Mouse (Mus musculus): ENCODE measurements around the gene Nudt13.

Nudt13 gene

DNA sequence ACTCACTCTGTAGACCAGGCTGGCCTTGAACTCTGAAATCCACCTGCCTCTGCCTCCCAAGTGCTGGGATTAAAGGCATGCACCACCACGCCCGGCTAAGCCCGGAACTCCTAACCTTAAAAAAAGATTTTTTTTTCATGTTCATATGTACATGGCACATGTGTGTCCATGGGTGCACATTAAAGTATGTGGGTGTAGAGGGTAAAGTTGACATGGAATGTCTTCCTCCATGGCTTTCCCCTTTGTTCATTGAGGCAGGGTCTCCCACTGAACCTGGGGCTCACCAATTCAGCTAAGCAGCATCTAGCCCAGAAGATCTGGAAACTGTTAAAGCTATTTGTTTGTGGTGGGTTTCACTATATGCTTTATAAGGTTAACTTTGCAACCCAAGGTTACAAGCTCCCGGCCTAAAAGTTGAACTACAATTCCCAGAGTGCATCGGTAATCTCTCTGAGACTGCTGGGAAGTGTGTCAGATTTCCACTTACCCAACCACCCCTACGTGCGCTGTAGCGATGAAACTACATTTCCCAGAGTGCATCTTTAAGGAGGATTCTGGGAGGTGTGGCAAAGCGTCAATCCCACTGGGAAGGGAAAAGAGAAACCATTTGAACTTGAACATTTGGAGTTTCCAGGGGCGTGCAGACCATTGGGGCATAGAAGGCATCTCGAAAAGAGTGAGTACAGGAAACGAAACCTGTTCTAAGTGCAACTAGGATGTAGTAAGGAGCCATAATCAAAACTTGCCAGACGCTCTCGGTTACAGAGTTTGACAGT, at the start of gene Nudt13:
Gene Nudt13 (plus strand): TSS at position 581 of the 776 bp plus-strand sequence.
- peak; percentile 86 to 95 for DNase-seq

DNA sequence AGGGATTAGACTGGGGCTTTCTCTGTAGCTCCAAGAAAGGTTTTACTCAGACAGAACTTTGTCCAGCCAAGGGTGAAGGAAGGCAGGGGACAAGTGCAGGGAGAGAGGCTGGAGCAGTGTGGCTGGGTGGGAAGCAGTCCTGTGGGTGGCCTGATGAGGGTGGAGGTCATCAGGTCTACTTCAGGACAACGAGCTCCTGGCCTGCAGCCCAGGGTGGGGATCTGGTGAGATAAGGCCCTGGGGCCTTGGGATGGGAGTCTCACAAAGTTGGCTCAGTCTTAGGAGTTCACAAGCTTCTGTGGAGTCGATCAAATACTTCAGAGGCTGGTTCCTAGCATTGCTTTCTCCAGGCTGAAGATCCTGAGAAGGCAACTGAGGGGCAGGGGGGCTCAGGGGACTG, 49.2 kb upstream of the Nudt13 start:
- no peak for DNase-seq

DNA sequence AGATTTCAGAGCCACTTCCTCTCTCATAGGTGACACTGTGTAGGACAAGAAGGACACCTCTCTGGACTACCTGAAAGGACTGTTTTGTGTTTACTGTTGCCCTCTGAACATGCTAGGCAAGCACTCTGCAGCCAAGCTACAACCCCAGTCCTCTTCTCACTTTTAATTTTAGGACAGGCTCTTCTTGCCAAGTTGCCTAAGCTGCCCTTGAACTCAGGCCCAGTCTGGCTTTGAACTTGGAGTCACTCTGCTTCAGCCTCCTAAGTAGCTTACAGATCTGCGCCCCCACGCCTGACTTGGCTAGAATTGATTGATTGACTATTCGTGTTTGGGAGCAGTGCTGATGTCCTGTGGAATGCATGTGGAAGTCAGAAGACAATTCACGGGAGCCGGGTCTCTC, 48.6 kb upstream of the Nudt13 start:
- DNase-seq = no peak

DNA sequence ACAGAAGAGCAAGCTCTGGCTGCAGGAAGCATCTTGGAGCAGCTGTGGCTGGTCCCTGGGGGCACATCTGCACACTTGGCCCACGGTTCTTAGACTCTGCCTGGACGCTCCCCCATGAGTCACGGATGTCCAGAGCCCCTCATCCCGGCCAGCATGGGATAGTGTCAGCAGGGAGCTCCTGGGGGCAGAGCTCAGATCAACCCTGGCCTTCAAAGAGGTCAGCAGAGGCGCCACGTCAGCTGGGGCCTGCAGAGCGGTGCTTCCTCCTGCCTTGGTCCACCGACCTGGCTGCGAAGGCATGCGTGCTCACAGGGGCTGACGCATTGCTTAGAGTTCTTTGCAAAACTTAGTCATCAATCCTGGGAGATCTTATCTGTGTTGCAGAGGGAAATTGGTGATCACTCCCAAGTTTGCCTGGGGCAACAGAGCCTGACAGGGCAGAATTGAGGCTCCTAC, 47.7 kb upstream of the Nudt13 start:
- no peak for DNase-seq

DNA sequence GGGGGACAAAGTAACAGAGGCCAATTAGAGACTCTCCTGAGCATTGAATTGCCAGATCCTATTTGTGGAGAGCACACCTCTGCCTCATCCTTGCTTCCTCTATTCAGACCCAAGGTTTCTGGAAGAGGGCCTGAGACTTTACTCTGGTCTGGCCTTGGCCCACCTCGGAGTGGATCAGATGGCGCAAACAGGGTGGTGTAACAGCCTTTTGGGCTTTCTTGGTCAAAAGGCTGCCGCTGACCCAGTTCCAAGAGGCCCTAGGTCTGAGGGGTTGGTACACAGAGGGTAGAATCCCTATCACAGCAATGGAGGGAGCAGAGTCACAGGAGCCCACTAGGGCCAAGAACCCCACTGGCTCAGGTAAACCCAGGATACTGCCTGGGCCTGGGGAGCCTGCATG, 46.5 kb upstream of the Nudt13 start:
- no peak for DNase-seq

DNA sequence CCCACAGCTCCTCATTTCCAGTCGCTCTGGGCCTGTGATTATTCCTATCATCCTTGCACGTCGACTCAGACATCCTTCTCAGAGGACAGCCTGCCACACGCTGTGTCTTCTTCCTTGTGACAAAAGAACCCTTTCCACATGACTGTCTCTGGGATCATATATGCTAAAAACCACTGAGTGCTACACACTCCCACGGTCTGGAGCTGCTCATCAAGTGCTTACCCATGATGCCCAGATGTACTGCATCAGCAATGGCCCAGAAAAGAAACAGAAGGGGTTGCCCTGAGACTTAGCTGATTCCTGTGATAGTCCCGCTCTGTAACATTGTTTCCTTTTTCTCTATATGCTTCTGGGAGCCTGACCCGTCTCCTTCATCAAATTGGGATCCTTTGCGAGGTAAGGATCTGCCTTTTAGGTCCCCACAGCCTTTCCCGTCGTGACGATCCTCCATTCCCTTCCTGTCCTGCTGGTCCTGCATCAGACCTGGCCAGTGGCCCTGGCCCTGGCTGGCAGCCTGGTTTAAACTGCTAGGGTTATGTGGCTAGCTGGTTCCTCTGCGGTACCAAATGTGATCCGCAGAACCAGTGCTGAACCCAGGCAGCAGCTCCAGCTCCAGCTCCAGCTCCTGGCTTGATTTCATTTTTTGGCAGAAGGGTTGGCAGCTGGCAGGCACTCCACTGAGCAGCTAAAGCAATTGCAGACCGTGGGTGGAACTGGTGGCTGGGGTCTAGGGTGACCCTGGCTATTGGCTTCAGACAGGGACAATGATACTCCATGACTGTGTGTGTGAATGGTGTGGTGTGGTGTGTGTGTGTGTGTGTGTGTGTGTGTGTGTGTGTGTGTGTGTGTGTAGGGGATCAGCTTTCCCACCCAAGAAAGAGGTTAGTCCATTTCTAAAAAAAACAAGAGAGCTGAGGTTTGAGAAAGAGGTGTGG, 44.0 kb upstream of the Nudt13 start:
- DNase-seq = no peak

DNA sequence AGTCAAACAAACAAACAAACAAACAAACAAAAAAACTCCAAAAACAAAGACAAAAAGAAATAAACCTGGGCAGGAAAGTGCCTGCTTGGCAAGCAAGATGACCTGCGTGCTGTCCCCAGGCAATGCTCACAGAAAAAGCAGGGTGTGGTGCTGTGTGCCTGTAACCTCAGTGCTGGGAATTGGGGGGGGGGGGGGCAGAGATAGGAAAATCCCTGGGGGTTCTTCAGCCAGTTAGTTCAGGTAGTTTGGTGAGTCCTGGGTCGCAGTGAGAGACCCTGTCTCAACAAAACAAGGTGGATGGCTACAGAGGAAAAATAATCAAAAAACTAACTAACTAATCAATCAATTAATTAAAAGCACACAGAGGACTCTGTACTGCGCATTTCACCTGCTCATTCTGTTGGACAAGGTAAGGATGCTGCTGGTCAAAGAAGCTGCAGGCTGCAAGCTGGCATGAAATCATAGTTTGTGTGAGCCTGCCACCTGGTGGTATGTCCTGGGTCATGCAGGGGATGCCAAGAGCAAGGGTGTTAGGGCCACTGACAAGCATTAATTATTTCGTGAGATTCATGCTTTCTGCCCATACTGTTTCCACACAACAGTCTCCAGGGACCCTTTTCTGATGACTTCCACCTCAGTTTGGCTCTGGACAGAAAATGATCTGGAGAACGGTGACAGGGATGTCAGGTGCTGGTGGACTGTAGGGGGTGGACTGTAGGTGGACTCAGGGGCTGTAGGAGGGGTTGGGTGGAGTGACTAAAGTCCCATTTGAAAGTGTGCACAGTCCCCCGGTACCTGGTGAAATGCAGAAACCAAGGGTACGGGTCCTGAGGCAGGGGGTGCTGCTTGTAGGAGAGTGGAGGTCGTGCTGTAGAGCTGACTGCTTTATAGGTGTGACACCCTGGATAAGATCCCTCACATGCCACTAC, 36.0 kb upstream of the Nudt13 start:
- DNase-seq = peak; percentile 79 to 89

DNA sequence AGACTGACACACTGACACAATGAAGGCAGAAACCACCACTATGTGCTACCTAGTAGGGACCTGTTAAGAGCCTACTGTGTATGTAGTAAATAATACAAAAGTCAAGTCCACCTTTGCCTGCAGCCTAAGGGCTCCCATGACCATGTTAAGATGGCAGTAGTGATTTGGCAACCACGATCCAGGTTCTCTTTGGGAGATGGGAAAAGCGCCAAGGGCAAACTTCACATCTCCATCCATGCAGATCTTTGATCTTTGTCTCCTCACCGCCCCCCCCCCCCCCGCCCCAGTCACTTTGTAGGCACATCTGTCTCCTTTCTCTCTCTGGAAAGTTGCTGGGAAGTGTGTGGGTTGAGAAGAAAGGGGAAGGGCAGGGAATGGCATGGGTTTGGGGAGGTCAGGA, 32.2 kb upstream of the Nudt13 start:
- peak; percentile 47 to 51 for DNase-seq

DNA sequence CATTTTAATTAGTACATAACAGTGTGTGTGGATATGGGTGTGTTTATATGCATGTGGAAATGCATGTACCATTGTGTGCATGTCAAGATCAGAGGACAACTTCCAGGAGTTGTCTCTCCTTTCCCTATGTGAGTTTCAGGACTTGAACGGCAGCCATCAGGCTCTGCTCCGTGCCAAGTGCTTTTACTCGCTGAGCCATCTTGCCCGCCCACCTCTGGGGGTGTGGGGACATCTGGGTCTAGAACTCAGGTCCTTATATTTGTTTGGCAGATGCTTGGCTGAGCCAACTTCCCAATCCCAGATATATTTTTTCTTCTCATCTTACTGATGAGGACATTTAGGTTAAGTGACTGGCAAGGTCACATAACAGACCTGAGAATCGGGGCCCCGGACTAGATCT, 26.1 kb upstream of the Nudt13 start:
- DNase-seq = no peak

DNA sequence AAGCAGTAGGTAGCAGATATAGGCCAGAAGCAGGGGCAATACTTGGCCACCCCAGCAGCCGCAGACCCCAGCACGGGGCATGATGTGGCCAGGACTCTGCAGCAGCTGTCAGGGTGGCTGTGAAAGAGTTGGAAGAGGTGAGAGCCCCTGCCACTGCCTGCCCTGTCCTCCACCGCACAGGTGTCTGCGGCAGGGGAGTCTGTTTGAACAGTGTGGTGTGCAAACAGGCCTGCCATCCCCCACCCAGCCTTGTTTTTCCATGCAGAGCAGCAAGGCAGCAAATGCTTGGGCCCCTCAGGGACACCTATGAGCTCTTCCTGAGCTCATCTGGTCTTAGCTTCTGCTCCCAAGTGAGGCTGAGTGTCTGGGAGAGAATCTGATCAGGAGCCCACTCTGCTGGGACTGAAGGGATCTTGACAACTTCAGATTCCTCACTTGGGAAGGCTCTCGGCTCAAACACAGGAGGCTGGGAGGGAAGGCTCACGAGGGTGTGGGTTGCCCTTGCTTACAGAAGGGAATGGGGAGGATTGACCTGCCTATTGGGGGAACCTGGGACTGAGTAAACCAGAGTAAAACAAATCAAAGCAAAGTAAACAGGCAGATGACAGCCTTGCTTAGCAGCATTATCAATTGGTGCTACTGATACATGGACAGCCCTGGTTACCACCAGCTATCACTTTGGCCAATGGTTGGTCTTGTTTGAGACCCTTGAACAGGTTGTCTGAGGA, 25.3 kb upstream of the Nudt13 start, which contains the start of gene Kcnk16:
Gene Kcnk16 (minus strand): TSS at position 118 of the 728 bp plus-strand sequence.
- DNase-seq = no peak

DNA sequence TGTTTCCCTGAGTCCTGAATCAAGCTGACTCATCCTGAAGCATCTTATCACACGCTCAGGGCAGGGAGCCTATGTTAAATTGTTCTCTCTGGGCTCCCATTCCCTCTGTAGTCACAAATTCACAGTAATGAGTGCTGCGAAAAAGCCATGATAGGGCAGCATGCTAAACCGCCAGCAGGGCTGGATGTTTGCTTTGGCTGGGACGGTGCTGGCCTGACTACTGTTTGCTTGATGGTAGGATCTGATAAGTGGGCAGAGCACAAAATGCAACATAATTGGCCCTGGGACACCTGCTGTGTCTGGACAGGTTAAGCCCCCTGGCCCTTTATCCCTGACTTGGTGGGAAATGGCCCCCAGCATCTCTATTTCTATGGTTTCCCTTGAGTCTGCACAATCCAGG, 3.1 kb upstream of the Nudt13 start:
- DNase-seq = no peak

DNA sequence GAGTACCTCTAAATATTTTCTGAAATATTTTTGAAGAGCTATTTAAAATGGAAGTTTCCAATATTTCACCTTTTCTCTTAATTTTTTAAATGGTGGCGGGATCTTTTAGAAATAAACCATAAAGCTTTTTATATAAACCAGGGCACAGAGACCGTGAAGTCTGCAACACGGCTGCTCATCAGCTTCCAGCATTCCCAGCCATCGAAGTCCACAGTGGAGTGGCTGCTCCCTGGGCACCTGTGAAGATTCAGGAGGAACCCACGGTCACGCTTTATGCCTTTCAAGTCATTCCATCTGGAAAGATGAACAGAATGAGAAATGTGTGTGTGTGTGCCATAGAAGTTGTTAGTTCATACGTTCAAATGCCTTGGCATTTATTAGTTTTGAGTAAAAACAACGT, 450 bp downstream of the Nudt13 start:
- no peak for DNase-seq

DNA sequence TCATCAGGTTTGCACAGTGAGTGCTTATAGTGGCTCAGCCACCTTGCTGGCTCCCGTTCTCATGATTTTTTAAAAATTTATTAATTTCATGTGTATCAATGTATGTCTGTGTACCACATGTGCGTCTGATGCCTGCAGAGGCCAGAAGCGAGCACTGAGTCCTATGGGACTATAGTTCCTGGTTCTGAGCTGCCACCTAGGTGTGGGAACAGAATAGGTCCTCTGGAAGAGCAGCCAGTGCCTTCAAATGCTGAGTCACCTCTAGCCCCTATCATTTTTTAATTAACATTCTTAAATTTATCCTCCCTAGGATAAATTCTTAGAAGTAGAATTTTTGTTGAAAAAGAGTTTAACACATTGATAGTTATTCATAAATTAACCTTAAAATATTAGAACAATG, 3.1 kb downstream of the Nudt13 start:
- no peak for DNase-seq

DNA sequence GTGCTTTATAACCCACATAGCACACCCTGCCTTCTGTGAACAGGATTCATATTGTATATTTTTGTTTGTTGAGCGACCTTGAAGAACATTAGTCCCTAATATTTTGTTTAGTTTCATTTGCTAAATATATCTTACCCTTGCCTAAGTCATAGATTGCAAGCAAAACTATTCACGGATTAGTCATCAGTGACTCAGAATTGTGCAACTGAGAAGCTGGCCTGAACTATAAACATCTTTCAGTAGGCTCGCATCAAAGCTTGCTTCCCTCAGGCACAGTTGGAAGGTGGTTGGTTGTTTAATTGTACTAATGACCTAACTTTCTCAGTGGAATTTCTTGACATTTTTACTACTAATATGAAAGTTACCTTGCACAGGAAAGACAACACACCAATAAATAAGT, 3.6 kb downstream of the Nudt13 start:
- DNase-seq = no peak

DNA sequence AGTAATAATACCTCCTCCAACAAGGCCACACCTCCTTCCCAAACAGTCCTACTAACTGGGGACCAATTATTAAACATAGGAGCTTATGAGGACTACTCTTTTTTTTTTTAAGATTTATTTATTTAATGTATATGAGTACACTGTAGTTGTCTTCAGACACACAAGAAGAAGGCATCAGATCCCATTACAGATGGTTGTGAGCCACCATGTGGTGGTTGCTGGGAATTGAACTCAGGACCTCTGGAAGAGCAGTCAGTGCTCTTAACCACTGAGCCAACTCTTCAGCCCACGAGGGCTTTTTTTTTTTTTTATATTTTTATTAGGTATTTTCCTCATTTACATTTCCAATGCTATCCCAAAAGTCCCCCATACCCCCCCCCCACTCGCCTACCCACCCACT, 10.6 kb downstream of the Nudt13 start:
- peak in 1 of 2 experiments; percentile 36 for DNase-seq

DNA sequence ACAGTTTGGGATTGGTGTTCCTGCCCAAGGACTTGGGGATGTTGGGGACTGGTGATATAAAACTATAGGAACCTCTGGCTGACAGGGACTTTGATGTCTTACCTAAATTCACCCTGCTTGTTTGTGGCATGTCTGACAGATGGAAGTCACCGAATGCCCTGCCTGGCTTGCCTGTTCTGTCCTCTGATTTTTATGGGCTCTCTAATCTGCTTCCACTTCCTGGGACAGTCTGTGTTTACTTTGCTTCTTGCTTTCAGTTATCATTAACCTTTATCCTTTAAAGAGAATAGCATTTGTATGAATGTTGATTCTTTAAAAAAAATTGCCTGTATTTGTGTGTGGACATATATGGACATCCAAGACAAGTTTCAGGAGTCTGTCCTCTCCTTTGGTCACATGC, 20.6 kb downstream of the Nudt13 start:
- no peak for DNase-seq

DNA sequence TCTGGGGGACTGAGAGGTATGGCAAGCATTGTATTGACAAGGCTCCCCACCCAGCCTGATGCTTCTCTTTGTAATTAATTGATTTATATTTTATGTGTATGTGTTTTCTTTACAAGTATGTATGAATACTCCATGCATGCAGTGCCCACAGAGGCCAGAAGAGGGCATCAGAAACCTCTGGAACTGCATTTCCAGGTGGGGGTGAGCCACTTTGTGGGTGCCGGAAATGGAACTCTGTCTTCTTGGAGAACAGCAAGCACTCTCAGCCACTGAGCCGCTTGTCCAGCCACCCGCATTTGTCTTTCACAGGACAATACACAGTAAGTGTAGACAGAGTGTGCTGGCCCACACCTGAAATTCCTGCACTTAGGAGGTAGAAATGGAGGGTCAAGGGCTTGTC, 24.9 kb downstream of the Nudt13 start:
- DNase-seq = peak; percentile 14 to 79

DNA sequence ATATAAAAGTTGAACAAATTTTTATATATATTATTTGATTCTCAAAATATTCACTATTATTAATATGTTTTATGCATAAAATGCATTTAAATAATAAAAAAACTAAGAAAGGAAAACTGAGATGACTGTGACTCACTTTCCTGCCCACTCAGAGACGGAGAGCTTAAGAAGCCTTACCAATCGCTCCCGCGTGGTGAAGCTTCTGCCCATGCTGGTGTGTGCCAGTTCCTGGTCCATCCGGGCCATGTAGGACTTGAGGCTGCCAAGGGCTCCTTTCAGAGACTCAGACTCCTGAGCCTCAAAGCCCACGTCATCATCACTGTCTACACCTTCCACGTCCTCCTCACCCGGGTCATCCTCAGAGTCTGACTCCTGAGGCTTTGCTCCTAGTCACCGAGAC, 29.7 kb downstream of the Nudt13 start:
- no peak for DNase-seq

DNA sequence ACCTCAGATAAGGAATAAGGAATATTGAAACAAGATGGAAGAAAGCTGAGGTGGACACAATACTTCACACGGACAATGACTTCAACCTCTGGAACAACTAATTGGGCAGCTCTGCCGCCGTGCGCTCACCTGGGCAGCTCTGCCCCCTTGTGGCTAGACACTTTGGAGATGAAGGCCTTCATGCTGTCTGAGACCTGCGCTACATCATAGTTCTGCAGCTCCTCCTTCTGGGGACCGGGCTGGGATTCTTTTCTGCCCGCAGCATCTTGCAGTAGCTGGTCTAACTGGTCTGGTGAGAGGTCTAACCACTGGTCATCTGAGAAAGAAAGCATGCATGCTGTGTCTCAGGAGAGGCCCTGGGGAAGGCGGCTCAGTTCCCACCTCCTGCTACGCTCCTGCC, 34.0 kb downstream of the Nudt13 start:
- DNase-seq = peak; percentile 23 to 74

DNA sequence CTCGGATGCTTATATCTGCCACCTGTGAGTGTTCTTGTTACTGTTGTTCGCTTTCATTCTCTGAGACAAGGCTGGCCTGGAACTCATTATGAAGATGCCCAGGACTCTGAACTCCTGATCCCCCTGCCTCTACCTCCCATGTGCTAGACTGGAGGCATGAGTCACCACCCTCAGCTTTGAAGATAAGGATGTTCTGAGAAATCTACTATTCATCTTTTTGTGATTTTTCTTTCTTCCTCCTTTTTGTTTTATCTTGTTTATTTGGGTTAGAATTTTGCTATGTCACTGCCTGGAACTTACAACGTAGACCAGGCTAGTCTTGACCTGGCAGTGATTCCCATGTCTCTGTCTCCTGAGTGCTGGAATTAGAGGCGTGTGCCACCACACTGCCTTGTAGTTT, 36.8 kb downstream of the Nudt13 start:
- DNase-seq = no peak

DNA sequence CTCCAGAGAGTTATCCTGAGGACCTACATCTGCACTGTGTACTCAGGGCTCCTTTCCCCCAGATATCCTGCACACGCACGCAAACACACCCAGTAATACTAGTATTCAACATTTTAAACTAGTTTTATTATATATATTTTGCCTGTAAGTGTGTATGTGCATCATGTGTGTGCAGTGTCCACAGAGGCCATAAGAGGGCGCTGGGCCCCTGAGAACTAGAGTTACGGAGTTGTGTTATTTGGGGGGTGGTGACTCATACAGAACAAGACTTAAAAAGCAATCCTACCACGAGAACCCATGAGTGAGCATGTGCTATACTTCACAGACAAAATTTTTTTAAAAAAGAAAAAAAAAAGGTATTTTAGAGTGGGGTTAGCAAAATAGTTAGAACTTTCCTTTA, 44.9 kb downstream of the Nudt13 start:
- DNase-seq = no peak

DNA sequence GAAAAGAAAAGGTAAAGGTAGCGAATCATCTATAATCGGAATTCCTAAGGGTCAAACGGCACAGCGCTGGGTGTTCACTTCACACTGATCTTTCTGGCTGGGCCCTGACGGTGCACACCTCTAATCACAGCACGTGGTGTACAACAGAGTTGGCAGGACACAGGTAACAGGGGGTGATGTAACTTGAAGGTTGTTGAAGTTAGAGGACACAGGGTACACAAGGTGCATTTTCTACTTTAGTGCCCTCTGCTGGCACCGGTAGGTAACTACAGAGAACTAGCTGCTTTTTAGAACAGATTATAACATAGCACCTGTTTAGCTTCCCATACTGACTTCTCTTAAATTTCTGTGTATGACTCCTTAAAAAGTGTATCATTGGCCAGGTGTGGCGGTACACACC, 45.7 kb downstream of the Nudt13 start:
- DNase-seq = peak; percentile 29 to 52
